ENCODE assay signal across 9 mouse cellular contexts in genomic region chr3:102011318-102012075, GRCm38 (mm10). TPM values are rescaled to one million over a fixed set of nuclear protein-coding genes. Genes with fewer than 3 reads are reported as not detected.
A peak's percentile ranks its signal among the peaks of the same experiment; 100 is the strongest.
DNase-seq lines count a peak whose midpoint lies in the region; ATAC-seq lines count a peak whose summit lies in the region.
"Had no signal": no experiment of that assay in that cellular context is flagged by ENCODE, and none has a peak within 500 bp of the region (broad histone marks: within the 10 kb centered on the region; RNA-seq: fewer than 3 reads in every experiment).

No protein-coding gene starts in this region.

- no peaks in the 10 kb centered on the region for H3K36me3 ChIP-seq in liver, embryonic 11.5 days (ENCODE audit: control insufficient read depth, insufficient read depth, low read length)
- no peaks in the 10 kb centered on the region for H3K36me3 ChIP-seq in liver, embryonic 12.5 days

- WGBS in liver, embryonic 11.5 days, result 2% methylated on average over 47 of the region's 48 CpGs
- 2% methylated on average over 48 of the region's 48 CpGs for WGBS in liver, embryonic 12.5 days (ENCODE audit: insufficient replicate concordance)

- H3K9ac ChIP-seq in liver, embryonic 11.5 days (ENCODE audit: low read depth, low read length), result no peak overlapping the region
- no peak overlapping the region for H3K9ac ChIP-seq in liver, embryonic 12.5 days

- peak overlapping the region; percentile 51 for H3K4me2 ChIP-seq in liver, embryonic 11.5 days
- peak overlapping the region; percentile 48 for H3K4me2 ChIP-seq in liver, embryonic 12.5 days

- peaks cover 75% of the 10 kb centered on the region for H3K27me3 ChIP-seq in liver, embryonic 11.5 days (replicated peaks; ENCODE audit: control insufficient read depth, insufficient read depth, low read length)
- peaks cover 82% of the 10 kb centered on the region for H3K27me3 ChIP-seq in liver, embryonic 12.5 days (replicated peaks)

- H3K4me3 ChIP-seq in liver, embryonic 11.5 days (ENCODE audit: low read depth, low read length), result peak overlapping the region; percentile 36
- no peak overlapping the region for H3K4me3 ChIP-seq in liver, embryonic 12.5 days

- no peak overlapping the region for H3K27ac ChIP-seq in liver, embryonic 11.5 days (ENCODE audit: low read depth, low read length)
- no peak overlapping the region for H3K27ac ChIP-seq in liver, embryonic 12.5 days
- H3K27ac ChIP-seq: macrophage had no signal

- no peak for ATAC-seq in liver, embryonic 11.5 days (replicated peaks; ENCODE audit: low FRiP score)
- ATAC-seq in liver, embryonic 12.5 days, result no peak

- H3K9me3 ChIP-seq in liver, embryonic 11.5 days (ENCODE audit: control insufficient read depth, low read length), result no peaks in the 10 kb centered on the region
- no peaks in the 10 kb centered on the region for H3K9me3 ChIP-seq in liver, embryonic 12.5 days (replicated peaks)

- DNase-seq in liver, embryonic 11.5 days (ENCODE audit: low spot score), result peak; percentile 56
- no peak for DNase-seq in liver
- DNase-seq in cerebellum, postnatal 14 days, result peak; percentile 76 to 85
- DNase-seq in forelimb bud, embryonic 11.5 days (ENCODE audit: low read depth, low spot score), result peak; percentile 49
- peak; percentile 9 for DNase-seq in testis, postnatal 14 days (ENCODE audit: low spot score)
- DNase-seq in spleen, postnatal 10 days (ENCODE audit: low spot score in 2 of 2), result no peak
- no peak for DNase-seq in spleen, adult 12 weeks (ENCODE audit: low spot score)

- no peaks in the 10 kb centered on the region for H3K4me1 ChIP-seq in liver, embryonic 11.5 days (replicated peaks; ENCODE audit: control insufficient read depth, insufficient read depth, low read length)
- peaks cover 15% of the 10 kb centered on the region; the same call in 1 of the 2 replicates for H3K4me1 ChIP-seq in liver, embryonic 12.5 days

RNA-seq across cellular contexts. Expression of gene Nhlh2, which starts 1.6 kb away (rescaled TPM):
- polyA plus RNA-seq in liver, embryonic 11.5 days (2014; fragmentation: Nextera tagmentation; extraction: Ambion mirVana), result 0.09 and 0.19 TPM in 2 replicates
- not detected in 2 replicates for polyA plus RNA-seq in liver, embryonic 12.5 days (2016; fragmentation: Nextera tagmentation; extraction: Ambion mirVana)
- polyA plus RNA-seq: macrophage had no signal

Comparison
In these comparisons a context has a peak if more than half of its experiments do, and no peak if none do; other contexts are left out.
1. DNase-seq: peak in liver, embryonic 11.5 days (single experiment), cerebellum, postnatal 14 days (2 of 2), forelimb bud, embryonic 11.5 days (single experiment) and testis, postnatal 14 days (single experiment); none in liver (single experiment), spleen, postnatal 10 days (0 of 2) and spleen, adult 12 weeks (single experiment).